Mouse (Mus musculus) heart, embryonic 10.5 days (tissue): ENCODE data around the gene Ldhd. TPM values are rescaled to one million over a fixed set of nuclear protein-coding genes. Genes with fewer than 3 reads are reported as not detected.
A peak's percentile ranks its signal among the peaks of the same experiment; 100 is the strongest.

Experiments used
- DNase-seq: peaks from one replicate; pipeline ENCODE4 v3.0.0-alpha.2; 2017; ENCODE audit warnings: low spot score
- H3K27ac ChIP-seq: fragments of 300-500 bp; sonication (generic); 2 replicates; pipeline ENCODE4 v1.5.1; 2016; ENCODE audit warnings: mild to moderate bottlenecking
- H3K27me3 ChIP-seq: fragments of 300-500 bp; sonication (generic); 2 replicates; pipeline ENCODE4 v1.6.1; 2016; ENCODE audit warnings: mild to moderate bottlenecking; ENCODE audit not compliant: poor library complexity, insufficient read depth, severe bottlenecking
- H3K36me3 ChIP-seq: fragments of 300-500 bp; sonication (generic); 2 replicates; pipeline ENCODE4 v1.6.1; 2016; ENCODE audit warnings: mild to moderate bottlenecking, moderate library complexity
- H3K4me1 ChIP-seq: fragments of 300-500 bp; sonication (generic); 2 replicates; pipeline ENCODE4 v1.6.1; 2016; ENCODE audit warnings: mild to moderate bottlenecking
- H3K4me3 ChIP-seq: fragments of 300-500 bp; sonication (generic); 2 replicates; pipeline ENCODE4 v1.5.1; 2016; ENCODE audit warnings: mild to moderate bottlenecking, moderate library complexity
- H3K9me3 ChIP-seq: fragments of 300-500 bp; sonication (generic); 2 replicates; pipeline ENCODE4 v1.6.1; 2016; ENCODE audit warnings: mild to moderate bottlenecking, moderate library complexity
- WGBS: fragments of 180-500 bp; shearing (Covaris S2); methylation state at CpG from one replicate; pipeline ENCODE4 v1.1.7; 2016; 5-methylcytosine and 5-hydroxymethylcytosine counted together
- polyA plus RNA-seq: library from polyadenylated mRNA; unstranded; fragments of >200 nt; fragmentation: Nextera tagmentation; extraction: Ambion mirVana; gene quantifications from 2 replicates; pipeline ENCODE4 v1.2.1, GENCODE M21; 2016

The Ldhd gene
- polyA plus RNA-seq, 1 experiment from 2014 or later = 0.43 TPM

DNA sequence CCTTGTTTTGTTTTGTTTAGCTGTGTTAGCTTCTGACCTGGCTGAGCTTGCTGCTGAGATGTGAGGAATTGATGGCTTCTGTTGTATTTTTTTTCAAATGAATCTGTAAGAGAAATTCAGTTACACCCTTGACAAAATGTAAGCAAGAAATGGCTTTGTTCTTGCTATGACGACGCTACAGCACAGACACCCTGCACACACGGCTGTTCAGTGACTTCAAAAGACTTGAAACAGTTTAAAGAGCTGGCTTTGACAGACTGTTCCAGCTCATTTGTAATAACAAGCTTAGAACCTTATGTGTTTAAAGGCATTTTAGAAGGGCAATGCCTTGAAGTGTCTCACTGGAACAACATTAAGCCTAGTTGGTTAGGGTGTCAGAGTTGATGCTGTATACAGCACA is 47.8 kb downstream of the Ldhd start:
- Histone ChIP-seq H3K4me1 (peaks cover 9% of the 10 kb centered on the region; the same call in 1 of the 2 replicates), H3K9me3 (no peaks in the 10 kb centered on the region), H3K36me3 (peaks cover 15% of the 10 kb centered on the region; the same call in 1 of the 2 replicates), H3K4me3 (no peak overlapping the region), H3K27ac (no peak overlapping the region), H3K27me3 (no peaks in the 10 kb centered on the region)
- no peak for DNase-seq
- 87% methylated on average over 3 of the region's 3 CpGs for WGBS

DNA sequence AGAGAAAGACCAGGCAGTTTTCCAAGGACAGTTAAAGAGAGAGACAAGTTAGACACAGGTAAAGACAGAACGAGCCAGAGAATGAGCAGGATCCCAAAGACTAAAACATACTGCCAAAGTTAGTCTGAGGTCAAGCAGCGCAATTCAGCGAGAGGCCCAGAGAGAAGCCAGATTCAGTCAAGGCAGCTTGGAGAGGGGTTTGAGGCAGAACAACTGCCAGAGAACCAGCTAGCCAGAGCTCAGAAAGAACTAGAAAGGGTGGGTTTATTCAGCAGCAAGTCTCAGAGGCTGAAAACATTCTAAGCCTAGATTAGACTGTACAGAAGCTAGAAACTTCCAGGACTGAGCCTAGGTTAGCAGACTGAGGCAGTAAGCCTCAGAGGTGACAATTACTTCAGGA is 49.9 kb downstream of the Ldhd start:
- 78% methylated on average over 3 of the region's 3 CpGs for WGBS
- Histone ChIP-seq H3K4me1 (peaks cover 9% of the 10 kb centered on the region; the same call in 1 of the 2 replicates), H3K4me3 (no peak overlapping the region), H3K27ac (no peak overlapping the region), H3K27me3 (no peaks in the 10 kb centered on the region), H3K9me3 (no peaks in the 10 kb centered on the region), H3K36me3 (peaks cover 18% of the 10 kb centered on the region; the same call in 1 of the 2 replicates)
- no peak for DNase-seq

DNA sequence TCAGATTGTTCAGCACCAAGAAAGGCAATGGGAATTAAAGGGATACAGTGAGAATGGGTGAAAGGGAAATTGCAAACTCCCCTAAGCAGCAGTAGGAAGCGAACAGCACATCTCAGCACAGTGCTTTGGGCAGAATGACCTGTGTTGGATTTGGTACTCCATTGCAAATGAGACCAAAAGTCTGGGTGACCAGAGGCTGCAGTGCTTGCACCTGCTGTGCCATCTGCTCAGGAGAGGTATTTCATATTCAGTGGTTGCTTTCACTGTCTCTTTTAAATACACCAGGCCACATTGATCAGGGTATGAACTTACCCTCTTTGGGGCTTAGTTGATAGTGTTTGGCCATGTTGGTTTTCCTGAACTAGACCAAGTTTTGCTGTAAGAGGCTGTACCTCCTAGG is 50.9 kb downstream of the Ldhd start:
- WGBS = 90% methylated on average over 1 of the region's 1 CpGs
- H3K36me3 ChIP-seq = peaks cover 17% of the 10 kb centered on the region; the same call in 1 of the 2 replicates
- no peak overlapping the region for H3K4me3 ChIP-seq
- H3K9me3 ChIP-seq = no peaks in the 10 kb centered on the region
- peaks cover 10% of the 10 kb centered on the region; the same call in 1 of the 2 replicates for H3K4me1 ChIP-seq
- DNase-seq = no peak
- no peaks in the 10 kb centered on the region for H3K27me3 ChIP-seq
- H3K27ac ChIP-seq = no peak overlapping the region

DNA sequence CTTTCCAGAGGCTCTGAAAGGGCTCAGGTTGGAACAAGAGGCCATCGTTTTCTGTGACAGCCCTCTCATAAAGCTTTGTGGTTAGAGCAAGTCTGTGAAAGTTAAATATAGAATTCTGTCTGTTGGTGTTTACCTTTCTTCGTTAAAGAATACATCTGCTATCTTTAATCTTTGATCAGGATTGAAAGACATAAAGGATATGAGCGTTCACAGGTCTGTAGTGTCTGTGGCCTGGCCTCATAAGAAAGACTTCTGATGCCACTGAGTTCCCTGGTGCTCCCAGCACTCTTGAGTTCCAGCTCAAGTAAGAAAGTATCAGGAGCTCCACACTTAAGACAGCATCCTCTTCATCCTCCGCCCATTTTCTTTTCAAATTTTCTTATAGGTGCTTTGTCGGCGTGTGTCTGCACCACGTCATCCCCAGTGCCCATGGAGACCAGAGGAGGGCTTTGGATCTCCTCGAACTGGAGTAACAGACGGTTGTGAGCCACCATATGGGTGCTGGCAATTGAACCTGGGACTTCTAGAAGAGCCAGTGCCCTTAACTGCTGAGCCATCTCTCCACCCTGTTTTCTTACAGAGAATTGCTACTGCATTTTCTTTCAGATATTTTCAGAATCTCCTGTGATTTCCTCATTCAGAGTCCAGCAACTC is 52.2 kb downstream of the Ldhd start:
- Histone ChIP-seq H3K9me3 (no peaks in the 10 kb centered on the region), H3K4me1 (peaks cover 23% of the 10 kb centered on the region), H3K4me3 (no peak overlapping the region), H3K36me3 (0 out of 2 replicates have a peak, but pooled peaks cover 9% of the 10 kb centered on the region), H3K27me3 (no peaks in the 10 kb centered on the region), H3K27ac (no peak overlapping the region)
- 82% methylated on average over 9 of the region's 9 CpGs for WGBS
- peak; percentile 61 for DNase-seq

DNA sequence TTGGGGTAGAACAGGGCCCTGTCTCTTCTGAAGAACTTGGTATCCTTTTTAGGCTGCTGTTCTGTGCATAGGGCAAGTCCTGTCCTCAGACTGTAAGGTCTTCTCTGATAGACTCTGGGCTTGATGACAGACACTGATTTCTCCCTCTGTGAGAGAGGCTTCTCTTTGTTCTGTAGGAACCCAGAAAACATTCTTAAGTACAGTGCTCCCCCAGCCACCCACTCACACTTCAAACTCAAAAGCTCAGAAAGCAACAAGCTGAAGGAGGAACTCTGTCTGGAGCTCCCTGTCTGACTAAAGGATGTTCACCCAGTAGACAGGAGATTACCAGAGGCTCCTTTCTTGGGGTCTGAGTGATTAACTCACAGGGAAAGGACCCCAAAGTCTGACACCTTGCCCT is 53.7 kb downstream of the Ldhd start:
- H3K4me1 ChIP-seq = peaks cover 36% of the 10 kb centered on the region
- peak; percentile 61 for DNase-seq
- H3K9me3 ChIP-seq = no peaks in the 10 kb centered on the region
- H3K4me3 ChIP-seq = no peak overlapping the region
- H3K36me3 ChIP-seq = 0 out of 2 replicates have a peak, but pooled peaks cover 9% of the 10 kb centered on the region
- H3K27ac ChIP-seq = no peak overlapping the region
- H3K27me3 ChIP-seq = no peaks in the 10 kb centered on the region

DNA sequence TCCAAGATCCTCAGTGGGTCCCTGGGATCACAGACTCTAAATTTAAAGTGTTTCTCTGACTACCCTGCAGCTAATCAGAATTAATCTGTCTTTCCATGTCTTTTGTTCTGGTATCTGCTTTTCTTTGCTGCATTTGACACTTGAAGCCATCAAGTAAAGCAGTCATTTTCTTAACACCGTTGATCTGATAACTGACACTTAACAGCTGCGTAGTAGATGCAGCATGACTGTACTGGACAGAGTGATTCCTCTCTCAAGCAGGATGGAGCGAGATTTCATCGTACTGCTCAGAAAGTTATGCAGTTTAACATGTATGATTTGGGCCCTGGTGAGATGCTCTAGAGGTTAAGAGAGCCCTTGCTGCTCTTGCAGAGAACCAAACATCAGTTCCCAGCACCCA is 54.7 kb downstream of the Ldhd start:
- no peaks in the 10 kb centered on the region for H3K9me3 ChIP-seq
- no peak for DNase-seq
- peaks cover 36% of the 10 kb centered on the region for H3K4me1 ChIP-seq
- H3K36me3 ChIP-seq = 0 out of 2 replicates have a peak, but pooled peaks cover 9% of the 10 kb centered on the region
- no peaks in the 10 kb centered on the region for H3K27me3 ChIP-seq
- no peak overlapping the region for H3K27ac ChIP-seq
- no peak overlapping the region for H3K4me3 ChIP-seq
- WGBS = 90% methylated on average over 4 of the region's 4 CpGs

DNA sequence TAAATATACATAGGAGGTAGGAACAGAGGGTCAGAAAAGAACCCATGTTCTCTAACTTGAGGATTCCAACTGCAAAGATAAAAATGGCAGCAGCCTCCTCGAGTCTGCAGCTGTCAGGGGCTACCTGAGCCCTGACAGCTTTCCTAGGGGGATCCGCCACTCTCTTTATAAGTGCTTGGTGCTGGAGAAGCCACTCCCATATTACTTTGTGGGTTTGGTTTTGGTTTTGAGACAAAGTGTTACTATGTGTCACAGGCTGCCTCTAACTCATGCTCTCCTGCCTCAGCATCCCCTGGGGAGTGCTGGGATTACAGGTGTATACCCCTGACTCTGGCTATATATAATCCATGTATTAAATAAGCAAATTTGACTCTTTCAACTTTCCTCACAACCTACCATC is 56.2 kb downstream of the Ldhd start:
- no peak for DNase-seq
- H3K27ac ChIP-seq = peak overlapping the region; percentile 70; the same call in 1 of the 2 replicates
- H3K4me1 ChIP-seq = peaks cover 36% of the 10 kb centered on the region
- no peaks in the 10 kb centered on the region for H3K9me3 ChIP-seq
- 0 out of 2 replicates have a peak overlapping the region, but pooled peaks have one; percentile 45 for H3K4me3 ChIP-seq
- 55% methylated on average over 2 of the region's 2 CpGs for WGBS
- H3K36me3 ChIP-seq = 0 out of 2 replicates have a peak, but pooled peaks cover 3% of the 10 kb centered on the region
- no peaks in the 10 kb centered on the region for H3K27me3 ChIP-seq

Other genes with a start within 250 kb of the Ldhd start
- gene Fa2h, start 236.6 kb downstream of the Ldhd start, polyA plus RNA-seq = not detected in 2 replicates
- 4.4 and 5.9 TPM in 2 replicates for gene Wdr59, start 108.3 kb downstream of the Ldhd start, polyA plus RNA-seq
- 21.3 and 37.0 TPM in 2 replicates for gene Znrf1, start 94.3 kb downstream of the Ldhd start, polyA plus RNA-seq
- 17.6 and 18.1 TPM in 2 replicates for gene Zfp1, start 13.0 kb upstream of the Ldhd start, polyA plus RNA-seq
- gene Ctrb1, start 60.6 kb upstream of the Ldhd start, polyA plus RNA-seq = not detected in 2 replicates
- gene Bcar1, start 113.4 kb upstream of the Ldhd start, polyA plus RNA-seq = 53.2 and 54.4 TPM in 2 replicates
- 155 and 217 TPM in 2 replicates for gene Cfdp1, start 223.9 kb upstream of the Ldhd start, polyA plus RNA-seq
- gene Tmem170, start 246.4 kb upstream of the Ldhd start, polyA plus RNA-seq = 5.1 and 7.4 TPM in 2 replicates